Mouse (Mus musculus) adrenal gland, adult 2 months (tissue): ENCODE measurements around the gene Omd. TPM values are rescaled to one million over a fixed set of nuclear protein-coding genes. Genes with fewer than 3 reads are reported as not detected.

Source experiments
- DNase-seq: peaks from one replicate; pipeline ENCODE4 v3.0.0; 2021
- polyA plus RNA-seq: library from polyadenylated mRNA; depleted of rRNA; stranded (reverse); fragments of >200 nt; gene quantifications from 2 replicates; pipeline ENCODE4 v1.2.3, GENCODE M21; 2012; rRNA removed
- total RNA-seq, 2 experiments: library from RNA; stranded (reverse); gene quantifications; 2 replicates each; pipeline ENCODE4 v1.2.3; 2021

The Omd gene
- total and polyA plus RNA-seq, 3 experiments, result 0.20 to 6.2 (median 5.1) TPM

DNA sequence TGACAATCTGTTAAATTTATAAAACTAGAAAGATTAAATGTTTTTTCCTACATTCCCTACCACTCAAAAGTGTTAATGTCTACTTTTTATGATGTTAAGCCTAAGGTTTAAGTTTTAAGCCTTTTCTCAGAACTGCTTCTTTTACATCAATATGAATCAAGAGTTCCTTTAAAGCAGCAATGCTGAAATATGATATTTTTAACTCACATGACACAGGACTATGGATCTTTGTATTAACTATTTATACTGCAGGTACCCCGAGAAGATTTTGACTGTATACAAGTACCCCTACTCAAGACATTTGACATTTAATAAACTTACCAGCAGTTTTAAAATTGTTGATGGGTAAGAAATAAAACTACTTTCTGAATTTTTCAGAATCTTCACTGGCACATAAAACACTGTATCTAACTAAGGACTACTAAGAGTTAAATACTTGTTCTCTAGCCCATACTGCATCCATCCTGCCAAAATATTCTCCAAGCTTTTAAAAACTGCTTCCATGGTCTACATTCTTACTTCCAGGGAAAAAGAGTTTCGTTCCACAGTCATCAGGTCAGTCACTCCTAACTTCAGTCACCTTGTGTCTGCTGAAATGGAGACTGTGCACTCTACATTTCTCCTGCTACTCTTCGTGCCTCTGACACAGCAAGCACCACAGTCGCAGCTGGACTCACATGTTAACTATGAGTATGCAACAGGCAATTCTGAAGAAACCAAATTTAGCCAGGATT, 26.5 kb downstream of the Omd start:
- no peak for DNase-seq

DNA sequence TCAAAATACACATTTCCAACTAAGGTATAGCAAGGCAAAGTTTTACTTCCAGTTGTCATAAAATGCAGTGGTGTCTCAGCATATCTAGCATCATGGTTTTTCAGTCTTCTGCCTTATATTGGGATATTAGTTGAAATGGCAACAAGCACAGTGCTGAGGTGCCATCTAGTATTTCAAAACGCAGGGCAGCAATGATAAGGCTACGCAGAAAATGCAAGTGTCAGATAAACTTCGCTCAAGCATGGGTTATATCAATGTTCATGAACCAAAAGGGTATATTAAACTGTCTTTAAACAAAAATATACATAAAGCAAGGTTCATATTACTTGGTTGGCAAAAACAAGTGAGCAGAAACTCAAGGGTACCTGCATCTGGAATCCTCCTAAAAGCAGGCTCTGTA, 34.8 kb downstream of the Omd start:
- DNase-seq, result no peak

DNA sequence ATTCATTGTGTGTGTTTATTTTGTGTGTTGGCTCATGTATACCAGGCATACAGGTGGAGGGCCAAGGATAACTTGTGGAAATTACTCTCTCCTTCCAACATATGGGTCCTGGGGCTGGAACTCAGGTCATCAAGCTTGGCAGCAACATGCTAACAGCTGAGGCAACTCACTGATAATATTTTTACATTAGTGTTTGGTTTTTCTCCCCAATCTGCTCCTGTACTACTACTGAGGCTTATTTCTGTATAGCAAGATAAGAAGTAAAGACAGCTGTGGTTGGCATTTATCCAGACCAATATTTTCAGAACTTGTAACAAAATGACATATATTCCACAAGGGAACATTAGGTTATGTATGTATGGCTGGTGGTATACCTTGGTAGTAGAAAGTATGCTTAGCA, 36.1 kb downstream of the Omd start:
- DNase-seq, result no peak

DNA sequence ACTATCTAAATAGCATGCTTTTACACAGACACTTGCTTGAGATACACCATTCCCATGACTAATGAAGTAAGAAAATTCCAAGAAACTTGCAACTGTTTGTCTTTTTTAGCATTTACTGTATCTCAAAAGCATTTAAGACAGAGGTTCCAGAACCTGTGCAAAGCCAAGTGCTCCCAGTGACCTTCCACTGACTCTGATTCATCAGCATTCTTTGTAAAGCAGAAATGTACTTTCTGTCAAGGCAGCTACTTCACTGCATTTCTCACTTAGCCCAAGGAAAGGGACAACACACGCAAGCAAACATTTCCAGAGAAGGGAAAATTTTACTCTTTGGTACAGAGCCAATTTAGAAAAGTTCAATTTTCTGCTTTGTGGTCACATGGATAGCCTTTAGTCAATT, 41.0 kb downstream of the Omd start:
- peak; percentile 31 for DNase-seq

DNA sequence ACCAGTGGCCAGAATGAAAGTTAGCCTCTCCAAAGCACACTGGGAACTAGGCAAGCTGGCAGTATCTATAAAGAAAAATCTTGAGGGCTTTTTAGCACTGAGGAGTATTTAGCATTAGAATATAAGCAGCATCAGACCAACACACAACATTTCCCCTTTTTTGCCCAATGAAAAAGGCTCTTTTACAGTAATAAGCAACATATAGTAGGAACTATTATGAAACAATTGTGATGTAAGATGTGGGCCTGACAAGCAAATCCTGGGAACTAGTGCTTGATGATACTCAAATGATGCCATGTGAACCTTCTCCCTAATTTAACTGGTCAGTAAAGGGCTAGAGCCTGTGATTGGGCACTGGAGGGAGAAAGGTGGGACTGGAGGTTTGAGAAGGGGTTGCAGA, 45.9 kb downstream of the Omd start:
- DNase-seq, result no peak

DNA sequence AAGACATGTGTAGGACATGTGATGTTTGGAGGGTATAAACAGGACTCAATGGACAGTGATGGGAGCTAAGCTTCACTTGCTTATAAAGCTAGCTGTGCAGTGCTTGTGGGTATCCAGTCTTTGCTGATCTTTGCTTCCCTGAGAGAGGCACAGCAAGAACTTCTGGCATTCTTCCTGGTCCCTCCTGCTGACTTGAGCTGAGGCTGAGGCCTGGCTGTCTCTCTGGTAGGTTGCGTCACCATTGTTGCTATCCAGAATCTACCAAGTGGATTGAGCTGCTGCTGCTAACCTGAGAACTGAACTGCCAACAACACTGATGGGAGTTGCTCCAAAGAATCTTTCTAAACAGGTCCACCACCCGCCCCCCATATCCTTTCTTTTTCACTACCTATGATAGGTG, 46.8 kb downstream of the Omd start:
- no peak for DNase-seq

DNA sequence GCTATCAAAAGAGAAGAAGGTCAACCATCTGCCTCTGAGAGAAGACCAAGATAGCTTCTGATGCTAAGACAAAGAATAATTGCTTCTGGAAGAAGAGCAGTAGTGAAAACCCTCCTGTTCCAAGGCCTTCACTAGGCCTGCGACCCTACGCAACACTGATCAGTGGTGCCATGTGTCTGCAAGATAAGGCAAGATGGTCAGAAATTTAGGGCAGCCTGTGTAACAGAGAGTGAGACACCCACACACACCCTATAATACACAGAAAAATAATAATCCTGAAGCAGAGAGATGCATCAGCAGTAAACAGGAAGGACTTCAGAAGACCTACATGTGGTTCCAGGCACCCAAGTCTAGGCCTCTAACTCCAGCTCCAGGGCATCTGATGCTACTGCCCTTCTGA, 57.7 kb downstream of the Omd start:
- DNase-seq, result no peak

Other genes starting within 250 kb of the Omd start
- 10 to 100 TPM; 34.7 to 43.2 TPM for gene Bicd2, start 240.9 kb upstream of the Omd start, total RNA-seq
- gene Bicd2, start 240.9 kb upstream of the Omd start, polyA plus RNA-seq, result 25.1 and 25.2 TPM in 2 replicates
- 10 to 100 TPM; 27.0 to 38.3 TPM for gene Ippk, start 161.2 kb upstream of the Omd start, total RNA-seq
- 6.8 and 8.4 TPM in 2 replicates for gene Ippk, start 161.2 kb upstream of the Omd start, polyA plus RNA-seq
- 1 to 10 TPM; 1.2 to 1.5 TPM for gene Tes3-ps, start 89.1 kb upstream of the Omd start, total RNA-seq
- gene Tes3-ps, start 89.1 kb upstream of the Omd start, polyA plus RNA-seq, result not detected in 2 replicates
- gene Ecm2, start 77.7 kb upstream of the Omd start, total RNA-seq, result 1 to 10 TPM; 7.2 to 9.5 TPM
- 0.54 and 0.65 TPM in 2 replicates for gene Ecm2, start 77.7 kb upstream of the Omd start, polyA plus RNA-seq
- 1 to 10 TPM; 3.4 to 4.7 TPM for gene Aspn, start 38.0 kb upstream of the Omd start, total RNA-seq
- 0.06 and 0.09 TPM in 2 replicates for gene Aspn, start 38.0 kb upstream of the Omd start, polyA plus RNA-seq
- 10 to 100 TPM; 60.1 to 64.3 TPM for gene Ogn, start 25.6 kb downstream of the Omd start, total RNA-seq
- gene Ogn, start 25.6 kb downstream of the Omd start, polyA plus RNA-seq, result 2.1 and 3.2 TPM in 2 replicates
- gene Cenpp, start 70.3 kb downstream of the Omd start, total RNA-seq, result 1 to 10 TPM in 1 of 2 experiments, under 1 TPM in 1; 0.79 to 1.0 TPM
- gene Cenpp, start 70.3 kb downstream of the Omd start, polyA plus RNA-seq, result 0.12 and 0.39 TPM in 2 replicates
- gene Nol8, start 70.6 kb downstream of the Omd start, total RNA-seq, result 10 to 100 TPM; 21.7 to 33.0 TPM
- gene Nol8, start 70.6 kb downstream of the Omd start, polyA plus RNA-seq, result 0.19 and 0.22 TPM in 2 replicates
- 10 to 100 TPM; 65.8 to 78.3 TPM for gene Iars, start 99.6 kb downstream of the Omd start, total RNA-seq
- 6.6 and 9.3 TPM in 2 replicates for gene Iars, start 99.6 kb downstream of the Omd start, polyA plus RNA-seq
- not detected for gene Gm30302, start 216.5 kb downstream of the Omd start, total RNA-seq
- not detected in 2 replicates for gene Gm30302, start 216.5 kb downstream of the Omd start, polyA plus RNA-seq